Mouse (Mus musculus) bone marrow macrophage, adult 2 months (primary cell): ENCODE data around the gene Gm20671.

ENCODE experiments used
- CTCF ChIP-seq: IDR thresholded peaks from 2 replicates; pipeline ENCODE4 v1.5.1; 2012; ENCODE audit warnings: low read depth, mild to moderate bottlenecking, low read length, moderate library complexity
- POLR2A ChIP-seq: IDR thresholded peaks from 2 replicates; pipeline ENCODE4 v1.6.1; 2012; ENCODE audit warnings: mild to moderate bottlenecking, low read depth, low read length, borderline replicate concordance

- TF ChIP-seq CTCF, result no peak
- TF ChIP-seq POLR2A, result peak; percentile 86
Observed at GRCm38 (mm10) chr5:32745705-32746655, 80.9 kb downstream of the Gm20671 start.
